Mouse (Mus musculus) intestine, embryonic 15.5 days (tissue): Measurements from ENCODE around the gene Bin2. TPM values are rescaled to one million over a fixed set of nuclear protein-coding genes. Genes with fewer than 3 reads are reported as not detected.

Source experiments
- ATAC-seq: fragments of 200-750 bp; cut with Nextera tagmentation; 2 replicates; pipeline ENCODE4 v1.8.0; 2017; ENCODE audit warnings: moderate TSS enrichment, moderate library complexity
- H3K27ac ChIP-seq: fragments of 300-500 bp; sonication (generic); 2 replicates; pipeline ENCODE4 v1.5.1; 2015; ENCODE audit warnings: mild to moderate bottlenecking, inconsistent platforms
- H3K27me3 ChIP-seq: fragments of 300-500 bp; sonication (generic); replicated peaks from 2 replicates; pipeline ENCODE4 v1.6.1; 2015; ENCODE audit warnings: inconsistent platforms
- H3K36me3 ChIP-seq: fragments of 300-500 bp; sonication (generic); 2 replicates; pipeline ENCODE4 v1.6.1; 2015; ENCODE audit warnings: inconsistent platforms
- H3K4me1 ChIP-seq: fragments of 300-500 bp; sonication (generic); replicated peaks from 2 replicates; pipeline ENCODE4 v1.6.1; 2015; ENCODE audit warnings: inconsistent platforms
- H3K4me2 ChIP-seq: fragments of 300-500 bp; sonication (generic); replicated peaks from 2 replicates; pipeline ENCODE4 v1.6.1; 2015; ENCODE audit warnings: mild to moderate bottlenecking, inconsistent platforms
- H3K4me3 ChIP-seq: fragments of 300-500 bp; sonication (generic); replicated peaks from 2 replicates; pipeline ENCODE4 v1.5.1; 2015; ENCODE audit warnings: inconsistent platforms
- H3K9ac ChIP-seq: fragments of 300-500 bp; sonication (generic); 2 replicates; pipeline ENCODE4 v1.6.1; 2015; ENCODE audit warnings: inconsistent platforms
- H3K9me3 ChIP-seq: fragments of 300-500 bp; sonication (generic); 2 replicates; pipeline ENCODE4 v1.6.1; 2016; ENCODE audit warnings: inconsistent platforms
- WGBS: fragments of 180-500 bp; shearing (Covaris S2); methylation state at CpG from one replicate; pipeline ENCODE4 v1.1.7; 2015; 5-methylcytosine and 5-hydroxymethylcytosine counted together
- polyA plus RNA-seq: library from polyadenylated mRNA; unstranded; fragments of >200 nt; fragmentation: Nextera tagmentation; extraction: Ambion mirVana; gene quantifications from 2 replicates; pipeline ENCODE4 v1.2.1, GENCODE M21; 2015

Gene Bin2
- polyA plus RNA-seq, 1 experiment from 2014 or later: 6.7 TPM

DNA sequence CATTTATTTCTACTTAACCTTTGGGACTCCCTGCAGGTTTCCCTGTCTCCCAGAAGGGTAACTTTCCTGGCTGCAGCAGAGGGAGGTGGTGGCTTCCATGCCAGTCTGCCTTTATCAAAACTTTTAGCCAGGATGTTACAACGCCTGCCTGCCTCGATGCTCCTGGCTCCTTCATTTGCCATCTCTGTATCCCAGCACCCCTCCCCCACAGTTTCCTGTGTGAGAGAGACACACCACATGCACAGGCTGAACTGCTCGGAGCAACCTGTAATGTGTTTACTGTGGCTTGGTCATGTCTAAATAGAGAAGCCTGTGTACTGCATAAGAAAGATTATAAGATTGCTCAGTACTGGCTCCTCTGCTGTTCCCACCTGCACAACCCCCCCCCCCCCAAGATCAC, 11.0 kb upstream of the Bin2 start:
- Histone ChIP-seq H3K4me1 (peaks cover 7% of the 10 kb centered on the region), H3K27ac (no peak overlapping the region), H3K9me3 (no peaks in the 10 kb centered on the region), H3K27me3 (no peaks in the 10 kb centered on the region), H3K9ac (no peak overlapping the region), H3K36me3 (no peaks in the 10 kb centered on the region), H3K4me2 (no peak overlapping the region), H3K4me3 (no peak overlapping the region)
- no peak for ATAC-seq
- 39% methylated on average over 3 of the region's 3 CpGs for WGBS

DNA sequence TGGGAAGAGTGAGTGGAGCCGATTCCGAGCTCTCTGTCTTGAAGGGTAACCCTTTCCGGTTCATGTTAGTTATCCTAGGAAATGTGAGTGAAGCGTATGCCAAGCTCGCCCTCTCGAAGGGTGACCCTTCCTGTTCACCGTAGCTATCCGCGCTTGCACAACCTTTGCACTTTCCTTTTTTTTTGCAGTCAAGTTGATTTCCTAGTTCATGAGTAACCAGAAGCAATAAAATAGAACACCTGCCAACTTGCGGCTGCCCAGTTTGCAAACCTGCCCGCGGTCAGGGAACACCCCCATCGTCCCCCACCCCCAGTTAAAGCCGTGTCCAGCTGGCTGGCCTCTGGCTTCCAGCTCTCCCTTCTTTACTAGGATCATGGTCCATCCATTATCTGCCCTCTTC, 9.7 kb upstream of the Bin2 start:
- Histone ChIP-seq H3K27me3 (no peaks in the 10 kb centered on the region), H3K4me3 (no peak overlapping the region), H3K9ac (no peak overlapping the region), H3K4me1 (peaks cover 15% of the 10 kb centered on the region), H3K27ac (peak overlapping the region; percentile 74), H3K36me3 (no peaks in the 10 kb centered on the region), H3K4me2 (peak overlapping the region; percentile 29), H3K9me3 (no peaks in the 10 kb centered on the region)
- peak; percentile 70 for ATAC-seq
- 57% methylated on average over 14 of the region's 14 CpGs for WGBS

- no peak overlapping the region for H3K9ac ChIP-seq
- H3K36me3 ChIP-seq: no peaks in the 10 kb centered on the region
- no peaks in the 10 kb centered on the region for H3K9me3 ChIP-seq
- ATAC-seq: peak; percentile 24
- peak overlapping the region; percentile 29 for H3K4me2 ChIP-seq
- peaks cover 18% of the 10 kb centered on the region for H3K4me1 ChIP-seq
- peak overlapping the region; percentile 74; the same call in 1 of the 2 replicates for H3K27ac ChIP-seq
- H3K27me3 ChIP-seq: no peaks in the 10 kb centered on the region
- WGBS: 55% methylated on average over 12 of the region's 12 CpGs
- H3K4me3 ChIP-seq: no peak overlapping the region
These were observed 9.2 kb upstream of the Bin2 start for GRCm38 (mm10) chr15:100678581-100678980.

DNA sequence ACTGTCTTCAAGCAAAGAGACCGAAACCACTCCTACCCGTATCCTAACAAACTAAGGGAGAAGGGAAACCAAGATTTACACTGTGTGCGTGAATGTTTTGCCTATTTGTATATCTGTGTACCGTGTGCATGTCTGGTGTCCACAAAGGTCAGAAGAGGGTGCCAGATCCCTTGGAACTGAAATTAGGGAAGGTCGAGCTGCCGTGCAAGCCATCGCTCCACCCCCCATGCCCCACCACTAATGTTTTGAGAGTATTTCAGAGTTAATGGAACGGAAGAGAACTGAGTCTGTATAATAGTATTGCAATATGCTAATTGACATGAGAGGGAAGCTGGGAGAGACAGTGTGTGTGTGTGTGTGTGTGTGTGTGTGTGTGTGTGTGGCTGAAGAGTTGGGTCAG, 8.3 kb upstream of the Bin2 start:
- Histone ChIP-seq H3K9me3 (no peaks in the 10 kb centered on the region), H3K4me1 (peaks cover 18% of the 10 kb centered on the region), H3K36me3 (no peaks in the 10 kb centered on the region), H3K4me3 (no peak overlapping the region), H3K27ac (no peak overlapping the region), H3K9ac (no peak overlapping the region), H3K4me2 (no peak overlapping the region), H3K27me3 (no peaks in the 10 kb centered on the region)
- no peak for ATAC-seq
- WGBS: 84% methylated on average over 8 of the region's 8 CpGs

DNA sequence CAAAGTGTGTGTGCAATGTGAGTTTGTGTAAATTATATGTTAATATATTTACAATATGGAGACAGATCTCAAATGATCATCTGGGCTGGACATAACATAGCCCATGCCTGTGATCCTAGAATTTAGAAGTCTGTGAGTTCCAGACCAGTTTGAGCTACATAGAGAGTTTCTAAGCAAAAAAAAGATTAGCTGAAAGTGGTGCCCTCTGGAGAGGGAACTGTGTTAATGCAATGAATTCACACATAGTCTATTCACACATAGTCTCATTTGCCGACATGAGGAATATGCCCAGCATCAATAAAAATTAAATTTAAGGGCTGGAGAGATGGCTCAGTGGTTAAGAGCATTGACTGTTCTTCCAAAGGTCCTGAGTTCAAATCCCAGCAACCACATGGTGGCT, 7.2 kb upstream of the Bin2 start:
- WGBS: 97% methylated on average over 1 of the region's 1 CpGs
- H3K27me3 ChIP-seq: no peaks in the 10 kb centered on the region
- ATAC-seq: no peak

GRCm38 (mm10) chr15:100675486-100675885, 6.1 kb upstream of the Bin2 start:
- H3K4me2 ChIP-seq: no peak overlapping the region
- H3K27me3 ChIP-seq: no peaks in the 10 kb centered on the region
- no peak overlapping the region for H3K9ac ChIP-seq
- H3K9me3 ChIP-seq: no peaks in the 10 kb centered on the region
- peaks cover 13% of the 10 kb centered on the region; the same call in 1 of the 2 replicates for H3K4me1 ChIP-seq
- H3K27ac ChIP-seq: no peak overlapping the region
- H3K36me3 ChIP-seq: no peaks in the 10 kb centered on the region
- no peak for ATAC-seq
- H3K4me3 ChIP-seq: no peak overlapping the region
- 35% methylated on average over 3 of the region's 3 CpGs for WGBS

More for the DNA sequence above, 7.2 kb upstream of the Bin2 start:
- Histone ChIP-seq H3K9me3 (no peaks in the 10 kb centered on the region), H3K4me1 (peaks cover 18% of the 10 kb centered on the region), H3K9ac (no peak overlapping the region), H3K4me2 (no peak overlapping the region), H3K27ac (no peak overlapping the region), H3K4me3 (no peak overlapping the region), H3K36me3 (no peaks in the 10 kb centered on the region)

DNA sequence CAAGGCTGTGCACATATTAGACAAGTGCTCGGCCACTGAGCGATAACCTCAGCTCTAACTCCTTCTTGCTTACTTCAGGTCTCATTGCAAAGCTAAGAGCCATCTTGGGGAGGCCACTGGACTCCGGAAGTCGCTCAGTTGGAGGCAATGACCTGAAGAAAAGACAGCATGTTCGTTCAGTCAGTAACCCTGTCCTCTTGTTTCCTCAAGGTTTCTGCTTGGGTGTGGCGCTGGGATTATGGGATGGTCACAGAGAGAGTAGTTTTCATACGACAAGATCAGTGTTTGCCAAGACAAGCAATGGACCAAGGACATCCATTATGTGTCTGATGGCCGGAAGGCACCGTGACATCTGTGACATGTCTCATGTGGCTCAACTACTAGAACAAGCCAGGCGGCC, 5.2 kb upstream of the Bin2 start:
- H3K4me3 ChIP-seq: no peak overlapping the region
- H3K9ac ChIP-seq: no peak overlapping the region
- peaks cover 13% of the 10 kb centered on the region; the same call in 1 of the 2 replicates for H3K4me1 ChIP-seq
- H3K27me3 ChIP-seq: no peaks in the 10 kb centered on the region
- no peaks in the 10 kb centered on the region for H3K9me3 ChIP-seq
- WGBS: 82% methylated on average over 10 of the region's 10 CpGs
- no peak overlapping the region for H3K27ac ChIP-seq
- ATAC-seq: no peak
- H3K4me2 ChIP-seq: no peak overlapping the region
- no peaks in the 10 kb centered on the region for H3K36me3 ChIP-seq

GRCm38 (mm10) chr15:100673585-100674391, 4.4 kb upstream of the Bin2 start:
- peaks cover 13% of the 10 kb centered on the region; the same call in 1 of the 2 replicates for H3K4me1 ChIP-seq
- H3K27ac ChIP-seq: no peak overlapping the region
- ATAC-seq: 0 out of 2 replicates have a peak, but pooled peaks have one; percentile 39
- H3K4me2 ChIP-seq: no peak overlapping the region
- H3K9ac ChIP-seq: no peak overlapping the region
- H3K4me3 ChIP-seq: no peak overlapping the region
- 50% methylated on average over 12 of the region's 12 CpGs for WGBS
- H3K27me3 ChIP-seq: no peaks in the 10 kb centered on the region
- H3K9me3 ChIP-seq: no peaks in the 10 kb centered on the region
- no peaks in the 10 kb centered on the region for H3K36me3 ChIP-seq

DNA sequence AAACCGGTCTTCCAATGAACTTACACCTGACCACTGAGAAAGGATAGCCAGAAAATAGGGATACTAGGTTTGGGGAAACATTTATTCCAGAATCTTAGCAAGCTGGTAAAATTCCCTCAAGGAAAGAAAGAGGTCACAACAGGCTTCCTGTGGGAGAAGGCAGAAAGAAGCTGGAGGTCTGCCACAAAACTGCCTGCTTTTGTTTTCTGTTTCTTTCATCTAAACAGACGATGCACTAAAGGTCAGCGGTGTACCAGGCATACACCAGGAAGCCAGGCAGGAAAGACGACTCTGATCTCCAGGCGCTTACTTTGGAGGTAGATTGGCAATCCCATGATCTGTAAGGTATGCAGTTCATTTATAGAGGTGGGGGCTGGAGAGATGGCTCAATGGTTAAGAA, 1.5 kb upstream of the Bin2 start:
- Histone ChIP-seq H3K27me3 (no peaks in the 10 kb centered on the region), H3K4me1 (peaks cover 24% of the 10 kb centered on the region), H3K9me3 (no peaks in the 10 kb centered on the region), H3K4me3 (no peak overlapping the region), H3K4me2 (no peak overlapping the region), H3K36me3 (no peaks in the 10 kb centered on the region), H3K9ac (no peak overlapping the region), H3K27ac (no peak overlapping the region)
- 82% methylated on average over 5 of the region's 5 CpGs for WGBS
- no peak for ATAC-seq

- Histone ChIP-seq H3K27ac (no peak overlapping the region), H3K27me3 (no peaks in the 10 kb centered on the region), H3K36me3 (no peaks in the 10 kb centered on the region), H3K9me3 (no peaks in the 10 kb centered on the region), H3K9ac (no peak overlapping the region), H3K4me2 (no peak overlapping the region), H3K4me3 (no peak overlapping the region), H3K4me1 (peaks cover 27% of the 10 kb centered on the region)
- ATAC-seq: no peak
- WGBS: 80% methylated on average over 8 of the region's 8 CpGs
These were observed 651 bp upstream of the Bin2 start for GRCm38 (mm10) chr15:100670004-100670403.

- Histone ChIP-seq H3K4me3 (0 out of 2 replicates have a peak overlapping the region, but pooled peaks have one; percentile 11), H3K4me1 (peaks cover 22% of the 10 kb centered on the region; the same call in 1 of the 2 replicates), H3K9me3 (no peaks in the 10 kb centered on the region), H3K27ac (no peak overlapping the region), H3K9ac (no peak overlapping the region), H3K27me3 (no peaks in the 10 kb centered on the region), H3K36me3 (no peaks in the 10 kb centered on the region), H3K4me2 (no peak overlapping the region)
- ATAC-seq: no peak
- WGBS: 69% methylated on average over 5 of the region's 5 CpGs
These were observed 1.3 kb downstream of the Bin2 start for GRCm38 (mm10) chr15:100667871-100668545.

DNA sequence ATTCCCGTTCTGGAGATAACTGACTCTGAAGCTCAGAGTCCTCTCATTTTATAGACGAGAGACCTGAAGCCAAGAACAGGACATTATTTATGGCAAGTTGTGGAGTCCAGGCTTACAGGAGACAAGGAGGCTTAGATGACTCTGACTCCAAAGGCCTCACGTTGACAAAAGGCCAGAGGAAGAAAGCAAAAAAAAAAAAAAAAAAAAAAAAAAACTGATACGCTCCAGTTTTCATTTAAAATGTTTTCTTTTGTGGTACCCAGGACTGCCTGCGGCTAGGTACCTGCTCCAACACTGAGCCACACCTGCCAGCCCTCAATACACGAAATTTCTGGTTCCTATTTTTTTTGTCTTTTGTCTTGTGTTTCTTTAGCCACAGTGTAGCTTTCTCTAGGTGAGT, 1.9 kb downstream of the Bin2 start:
- Histone ChIP-seq H3K9ac (no peak overlapping the region), H3K27me3 (no peaks in the 10 kb centered on the region), H3K4me3 (no peak overlapping the region), H3K4me2 (no peak overlapping the region), H3K4me1 (peaks cover 22% of the 10 kb centered on the region; the same call in 1 of the 2 replicates), H3K27ac (0 out of 2 replicates have a peak overlapping the region, but pooled peaks have one; percentile 84), H3K9me3 (no peaks in the 10 kb centered on the region), H3K36me3 (no peaks in the 10 kb centered on the region)
- WGBS: 54% methylated on average over 6 of the region's 6 CpGs
- no peak; the same call in 1 of the 2 replicates for ATAC-seq
